Mouse (Mus musculus) forebrain, postnatal 0 days (tissue): Measurements from ENCODE around the gene Sh3bgrl. TPM values are rescaled to one million over a fixed set of nuclear protein-coding genes. Genes with fewer than 3 reads are reported as not detected.
"Not testable (repeated sequence)": the region's sequence is repeated elsewhere in the genome, so short reads cannot be mapped to it uniquely, and the experiment has no call there.

Source experiments
- ATAC-seq: fragments of 200-750 bp; cut with Nextera tagmentation; 2 replicates; pipeline ENCODE4 v1.8.0; 2017; ENCODE audit warnings: mild to moderate bottlenecking, moderate library complexity
- DNase-seq: peaks from one replicate; pipeline ENCODE4 v3.0.0-alpha.2; 2015
- H3K27ac ChIP-seq: fragments of 300-500 bp; sonication (generic); 2 replicates; pipeline ENCODE4 v1.5.1; 2014; ENCODE audit warnings: low read depth, mild to moderate bottlenecking, antibody characterized with exemption, low read length, moderate library complexity, mixed read lengths
- H3K27me3 ChIP-seq: fragments of 300-500 bp; sonication (generic); 2 replicates; pipeline ENCODE4 v1.6.1; 2014; ENCODE audit warnings: mild to moderate bottlenecking, low read length, mixed read lengths; ENCODE audit not compliant: insufficient read depth
- H3K36me3 ChIP-seq: fragments of 300-500 bp; sonication (generic); 2 replicates; pipeline ENCODE4 v1.6.1; 2014; ENCODE audit warnings: mild to moderate bottlenecking, moderate library complexity; ENCODE audit not compliant: insufficient read depth
- H3K4me1 ChIP-seq: fragments of 300-500 bp; sonication (generic); 2 replicates; pipeline ENCODE4 v1.6.1; 2014; ENCODE audit warnings: antibody characterized with exemption; ENCODE audit not compliant: insufficient read depth
- H3K4me2 ChIP-seq: fragments of 300-500 bp; sonication (generic); 2 replicates; pipeline ENCODE4 v1.6.1; 2014; ENCODE audit warnings: low read depth, mild to moderate bottlenecking, moderate library complexity
- H3K4me3 ChIP-seq: fragments of 300-500 bp; sonication (generic); 2 replicates; pipeline ENCODE4 v1.5.1; 2014; ENCODE audit warnings: low read depth, low read length, mixed read lengths
- H3K9ac ChIP-seq: fragments of 300-500 bp; sonication (generic); 2 replicates; pipeline ENCODE4 v1.6.1; 2014; ENCODE audit warnings: mild to moderate bottlenecking
- H3K9me3 ChIP-seq: fragments of 300-500 bp; sonication (generic); 2 replicates; pipeline ENCODE4 v1.6.1; 2016; ENCODE audit warnings: low read length
- CTCF ChIP-seq: sonication (generic); IDR thresholded peaks from 2 replicates; pipeline ENCODE4 v1.5.1; 2016; ENCODE audit warnings: antibody characterized with exemption, control low read depth, low read depth
- WGBS: fragments of 180-500 bp; shearing (Covaris S2); extraction: QIAGEN DNeasy Blood & Tissue Kit; methylation state at CpG from one replicate; pipeline ENCODE4 v1.1.7; 2014; 5-methylcytosine and 5-hydroxymethylcytosine counted together
- polyA plus RNA-seq: library from polyadenylated mRNA; unstranded; fragments of >200 nt; fragmentation: Nextera tagmentation; extraction: Ambion mirVana; gene quantifications from 2 replicates; pipeline ENCODE4 v1.2.1, GENCODE M21; 2015
- total RNA-seq: library from RNA; depleted of rRNA; stranded (reverse); fragments of >200 nt; gene quantifications from 2 replicates; pipeline ENCODE4 v1.2.3, GENCODE M21; 2014; rRNA removed

Sh3bgrl gene
- 190 and 193 TPM in 2 replicates for total RNA-seq
- polyA plus RNA-seq = 78.2 and 213 TPM in 2 replicates

GRCm38 (mm10) chrX:109095245-109096242, at the start of gene Sh3bgrl:
Gene Sh3bgrl (plus strand): TSS chrX:109095365.
- Histone ChIP-seq H3K4me1 (no peaks in the 10 kb centered on the region), H3K9me3 (no peaks in the 10 kb centered on the region), H3K4me3 (peak within 1 kb of the TSS; percentile 56), H3K27ac (peak within 1 kb of the TSS; percentile 93), H3K9ac (peak within 1 kb of the TSS; percentile 77), H3K27me3 (no peaks in the 10 kb centered on the region), H3K36me3 (no peaks in the 10 kb centered on the region), H3K4me2 (peak within 1 kb of the TSS; percentile 46)
- no peak for TF ChIP-seq CTCF
- peak; percentile 98 for ATAC-seq
- WGBS = 23% methylated on average over 26 of the region's 26 CpGs
- DNase-seq = peak; percentile 84

- H3K27me3 ChIP-seq = no peaks in the 10 kb centered on the region
- H3K4me2 ChIP-seq = no peak overlapping the region
- H3K36me3 ChIP-seq = no peaks in the 10 kb centered on the region
- WGBS = 89% methylated on average over 1 of the region's 1 CpGs
- H3K9ac ChIP-seq = no peak overlapping the region
- H3K9me3 ChIP-seq = no peaks in the 10 kb centered on the region
- no peak for TF ChIP-seq CTCF
- H3K4me1 ChIP-seq = no peaks in the 10 kb centered on the region
- H3K27ac ChIP-seq = no peak overlapping the region
- DNase-seq = no peak
- H3K4me3 ChIP-seq = no peak overlapping the region
- ATAC-seq = no peak
Observed at GRCm38 (mm10) chrX:109047773-109048172, 47.4 kb upstream of the Sh3bgrl start.

- no peaks in the 10 kb centered on the region for H3K36me3 ChIP-seq
- H3K9ac ChIP-seq = no peak overlapping the region
- DNase-seq = no peak
- WGBS = 82% methylated on average over 3 of the region's 3 CpGs
- no peak for TF ChIP-seq CTCF
- no peaks in the 10 kb centered on the region for H3K27me3 ChIP-seq
- H3K4me1 ChIP-seq = no peaks in the 10 kb centered on the region
- no peak overlapping the region for H3K4me3 ChIP-seq
- no peaks in the 10 kb centered on the region for H3K9me3 ChIP-seq
- no peak overlapping the region for H3K27ac ChIP-seq
- no peak overlapping the region for H3K4me2 ChIP-seq
- no peak for ATAC-seq
Observed at GRCm38 (mm10) chrX:109071719-109072118, 23.4 kb upstream of the Sh3bgrl start.

- DNase-seq (no peak), ATAC-seq (no peak)
- no peaks in the 10 kb centered on the region for H3K27me3 ChIP-seq
- TF ChIP-seq CTCF = no peak
- no peak overlapping the region for H3K4me3 ChIP-seq
- H3K36me3 ChIP-seq = no peaks in the 10 kb centered on the region
- no peaks in the 10 kb centered on the region for H3K9me3 ChIP-seq
- no peak overlapping the region for H3K4me2 ChIP-seq
- no peak overlapping the region for H3K27ac ChIP-seq
- no peak overlapping the region for H3K9ac ChIP-seq
- H3K4me1 ChIP-seq = no peaks in the 10 kb centered on the region
- WGBS = 48% methylated on average over 1 of the region's 1 CpGs
Observed at GRCm38 (mm10) chrX:109075716-109076115, 19.4 kb upstream of the Sh3bgrl start.

GRCm38 (mm10) chrX:109076355-109076754, 18.8 kb upstream of the Sh3bgrl start:
- DNase-seq = peak; percentile 15
- Histone ChIP-seq H3K4me3 (no peak overlapping the region), H3K27me3 (no peaks in the 10 kb centered on the region), H3K9ac (no peak overlapping the region), H3K4me2 (no peak overlapping the region), H3K9me3 (no peaks in the 10 kb centered on the region), H3K36me3 (no peaks in the 10 kb centered on the region), H3K27ac (no peak overlapping the region), H3K4me1 (no peaks in the 10 kb centered on the region)
- WGBS = 27% methylated on average over 3 of the region's 3 CpGs
- no peak; the same call in 1 of the 2 replicates for ATAC-seq
- TF ChIP-seq CTCF = peak; percentile 54

GRCm38 (mm10) chrX:109079354-109079753, 15.8 kb upstream of the Sh3bgrl start:
- 94% methylated on average over 3 of the region's 4 CpGs for WGBS

GRCm38 (mm10) chrX:109087073-109087472, 8.1 kb upstream of the Sh3bgrl start:
- H3K4me2 ChIP-seq = no peak overlapping the region
- no peak overlapping the region for H3K9ac ChIP-seq
- no peak for TF ChIP-seq CTCF

More at GRCm38 (mm10) chrX:109079354-109079753, 15.8 kb upstream of the Sh3bgrl start:
- H3K27me3 ChIP-seq, DNase-seq, H3K4me1 ChIP-seq, H3K36me3 ChIP-seq, H3K27ac ChIP-seq, H3K4me2 ChIP-seq, ATAC-seq, H3K4me3 ChIP-seq, H3K9me3 ChIP-seq, H3K9ac ChIP-seq: not testable (repeated sequence)

More at GRCm38 (mm10) chrX:109087073-109087472, 8.1 kb upstream of the Sh3bgrl start:
- Histone ChIP-seq H3K27ac (no peak overlapping the region), H3K4me1 (no peaks in the 10 kb centered on the region), H3K36me3 (no peaks in the 10 kb centered on the region), H3K27me3 (no peaks in the 10 kb centered on the region), H3K9me3 (no peaks in the 10 kb centered on the region), H3K4me3 (no peak overlapping the region)
- ATAC-seq = no peak
- DNase-seq = no peak
